Mouse (Mus musculus) myocyte (in vitro differentiated cells): Measurements from ENCODE around the gene Bcl2l14. TPM values are rescaled to one million over a fixed set of nuclear protein-coding genes. Genes with fewer than 3 reads are reported as not detected.

Experiments
- H3K27me3 ChIP-seq: one replicate; pipeline ENCODE4 v1.6.1; 2011; ENCODE audit not compliant: control insufficient read depth, insufficient read depth, insufficient read length
- H3K36me3 ChIP-seq: one replicate; pipeline ENCODE4 v1.6.1; 2011; ENCODE audit not compliant: control insufficient read depth, insufficient read depth
- H3K4me2 ChIP-seq: one replicate; pipeline ENCODE4 v1.6.1; 2011; ENCODE audit warnings: low read depth, control low read depth
- H3K4me3 ChIP-seq: one replicate; pipeline ENCODE4 v1.5.1; 2011; ENCODE audit warnings: mild to moderate bottlenecking, control low read depth, moderate library complexity
- H3K79me2 ChIP-seq: one replicate; pipeline ENCODE4 v1.6.1; 2011; ENCODE audit not compliant: control insufficient read depth, insufficient read depth
- H3ac ChIP-seq: one replicate; pipeline ENCODE4 v1.6.1; 2011; ENCODE audit not compliant: control insufficient read depth, insufficient read length
- CEBPB ChIP-seq: IDR thresholded peaks from 2 replicates; pipeline ENCODE4 v1.6.1; 2011; ENCODE audit warnings: mild to moderate bottlenecking, moderate library complexity; ENCODE audit not compliant: poor library complexity, insufficient read depth, severe bottlenecking
- E2F4 ChIP-seq: IDR thresholded peaks from one replicate; pipeline ENCODE4 v1.6.1; 2011; ENCODE audit warnings: mild to moderate bottlenecking, control low read depth, moderate library complexity; ENCODE audit not compliant: insufficient read depth
- MAX ChIP-seq: IDR thresholded peaks from one replicate; pipeline ENCODE4 v1.6.1; 2011; ENCODE audit warnings: low read depth, mild to moderate bottlenecking, control low read depth
- MYOD1 ChIP-seq, 3 experiments: IDR thresholded peaks; one replicate each; pipeline ENCODE4 v1.6.1; 2011; ENCODE audit warnings: control low read depth in 2 of 3, low read depth in 2 of 3, mild to moderate bottlenecking in 2 of 3, moderate library complexity in 1 of 3; ENCODE audit not compliant: insufficient read length in 2 of 3, control insufficient read depth in 1 of 3
- MYOG ChIP-seq, 3 experiments: IDR thresholded peaks; one replicate each; pipeline ENCODE4 v1.6.1; 2011; ENCODE audit warnings: control low read depth in 2 of 3, low read depth in 2 of 3, mild to moderate bottlenecking in 2 of 3; ENCODE audit not compliant: insufficient read length in 2 of 3, control insufficient read depth in 1 of 3, insufficient read depth in 1 of 3
- POLR2A ChIP-seq: IDR thresholded peaks from one replicate; pipeline ENCODE4 v1.6.1; 2011; ENCODE audit warnings: low read depth, mild to moderate bottlenecking, control low read depth, moderate library complexity; ENCODE audit not compliant: insufficient read length
- POLR2AphosphoS2 ChIP-seq: IDR thresholded peaks from one replicate; pipeline ENCODE4 v1.6.1; 2011; ENCODE audit warnings: low read depth, control low read depth; ENCODE audit not compliant: insufficient read length
- REST ChIP-seq: IDR thresholded peaks from one replicate; pipeline ENCODE4 v1.6.1; 2011; ENCODE audit warnings: mild to moderate bottlenecking, control low read depth, moderate library complexity; ENCODE audit not compliant: insufficient read depth, insufficient read length
- SRF ChIP-seq: IDR thresholded peaks from one replicate; pipeline ENCODE4 v1.6.1; 2011; ENCODE audit warnings: low read depth; ENCODE audit not compliant: control insufficient read depth, insufficient read length
- TCF12 ChIP-seq: IDR thresholded peaks from one replicate; pipeline ENCODE4 v1.6.1; 2011; ENCODE audit warnings: mild to moderate bottlenecking, control low read depth; ENCODE audit not compliant: poor library complexity, insufficient read depth, severe bottlenecking
- TCF3 ChIP-seq: IDR thresholded peaks from one replicate; pipeline ENCODE4 v1.6.1; 2011; ENCODE audit warnings: low read depth, control low read depth; ENCODE audit not compliant: insufficient read length
- USF1 ChIP-seq: IDR thresholded peaks from one replicate; pipeline ENCODE4 v1.6.1; 2011; ENCODE audit warnings: low read depth, mild to moderate bottlenecking, control low read depth, moderate library complexity
- polyA plus RNA-seq: library from polyadenylated mRNA; unstranded; fragments of >200 nt; fragmentation: generic; extraction: Trizol; gene quantifications from one replicate; pipeline ENCODE4 v1.2.1, GENCODE M21; 2012; ENCODE audit warnings: missing spikeins

The Bcl2l14 gene
- polyA plus RNA-seq, 1 experiment: 0.04 TPM

- no peaks in the 10 kb centered on the region for H3K36me3 ChIP-seq
- TF ChIP-seq USF1 (no peak), SRF (no peak), MYOG (IDR thresholded peaks at IDR 0.05; ENCODE audit: control insufficient read depth in 1 of 3, insufficient read depth in 1 of 3, insufficient read length in 2 of 3, low read depth in 2 of 3) (no peak)
- H3ac ChIP-seq: no peak overlapping the region
- H3K4me3 ChIP-seq: no peak overlapping the region
- no peaks in the 10 kb centered on the region for H3K27me3 ChIP-seq
- no peaks in the 10 kb centered on the region for H3K79me2 ChIP-seq
- H3K4me2 ChIP-seq: no peak overlapping the region
Observed at GRCm38 (mm10) chr6:134413706-134414531, 17.8 kb downstream of the Bcl2l14 start.

GRCm38 (mm10) chr6:134414532-134414883, 18.4 kb downstream of the Bcl2l14 start:
- no peaks in the 10 kb centered on the region for H3K36me3 ChIP-seq
- no peak for TF ChIP-seq POLR2AphosphoS2
- TF ChIP-seq REST: no peak
- TF ChIP-seq E2F4: no peak
- TF ChIP-seq MYOD1 (IDR thresholded peaks at IDR 0.05; ENCODE audit: control insufficient read depth in 1 of 3, insufficient read length in 2 of 3, low read depth in 2 of 3): no peak
- no peak for TF ChIP-seq MYOG (IDR thresholded peaks at IDR 0.05; ENCODE audit: control insufficient read depth in 1 of 3, insufficient read depth in 1 of 3, insufficient read length in 2 of 3, low read depth in 2 of 3)
- no peak for TF ChIP-seq TCF3
- no peak for TF ChIP-seq SRF
- TF ChIP-seq USF1: no peak
- TF ChIP-seq TCF12: no peak
- TF ChIP-seq CEBPB: no peak
- TF ChIP-seq MAX: no peak
- TF ChIP-seq POLR2A: no peak
- H3ac ChIP-seq: no peak overlapping the region
- no peaks in the 10 kb centered on the region for H3K79me2 ChIP-seq
- no peak overlapping the region for H3K4me3 ChIP-seq
- H3K27me3 ChIP-seq: no peaks in the 10 kb centered on the region
- no peak overlapping the region for H3K4me2 ChIP-seq

GRCm38 (mm10) chr6:134416556-134417105, 20.5 kb downstream of the Bcl2l14 start:
- Histone ChIP-seq H3K36me3 (no peaks in the 10 kb centered on the region), H3K27me3 (no peaks in the 10 kb centered on the region), H3K4me2 (no peak overlapping the region), H3ac (no peak overlapping the region), H3K79me2 (no peaks in the 10 kb centered on the region), H3K4me3 (no peak overlapping the region)
- TF ChIP-seq TCF3: no peak
- no peak for TF ChIP-seq POLR2AphosphoS2
- TF ChIP-seq REST: no peak
- no peak for TF ChIP-seq USF1
- no peak for TF ChIP-seq MYOG (IDR thresholded peaks at IDR 0.05; ENCODE audit: control insufficient read depth in 1 of 3, insufficient read depth in 1 of 3, insufficient read length in 2 of 3, low read depth in 2 of 3)
- TF ChIP-seq SRF: no peak
- no peak for TF ChIP-seq E2F4
- TF ChIP-seq TCF12: no peak
- TF ChIP-seq CEBPB: no peak
- TF ChIP-seq MAX: no peak
- no peak for TF ChIP-seq POLR2A
- TF ChIP-seq MYOD1 (IDR thresholded peaks at IDR 0.05; ENCODE audit: control insufficient read depth in 1 of 3, insufficient read length in 2 of 3, low read depth in 2 of 3): no peak

- Histone ChIP-seq H3K36me3 (no peaks in the 10 kb centered on the region), H3K4me3 (no peak overlapping the region), H3K27me3 (no peaks in the 10 kb centered on the region), H3K79me2 (no peaks in the 10 kb centered on the region), H3ac (no peak overlapping the region), H3K4me2 (no peak overlapping the region)
- TF ChIP-seq CEBPB (no peak), USF1 (no peak), POLR2AphosphoS2 (no peak), MYOG (IDR thresholded peaks at IDR 0.05; ENCODE audit: control insufficient read depth in 1 of 3, insufficient read depth in 1 of 3, insufficient read length in 2 of 3, low read depth in 2 of 3) (no peak), TCF12 (no peak), TCF3 (no peak), POLR2A (no peak), E2F4 (no peak), REST (no peak), SRF (no peak), MYOD1 (IDR thresholded peaks at IDR 0.05; ENCODE audit: control insufficient read depth in 1 of 3, insufficient read length in 2 of 3, low read depth in 2 of 3) (no peak), MAX (no peak)
Observed at GRCm38 (mm10) chr6:134417886-134418285, 21.8 kb downstream of the Bcl2l14 start.
